Mouse (Mus musculus) bone marrow, adult 2 months (tissue): ENCODE measurements around the gene Slc30a2. TPM values are rescaled to one million over a fixed set of nuclear protein-coding genes. Genes with fewer than 3 reads are reported as not detected.
A peak's percentile ranks its signal among the peaks of the same experiment; 100 is the strongest.

Experiments
- H3K27ac ChIP-seq: fragments of 200-500 bp; 2 replicates; pipeline ENCODE4 v1.5.1; 2012; ENCODE audit warnings: low read depth, mild to moderate bottlenecking, control low read depth, inconsistent platforms, low read length; ENCODE audit not compliant: control insufficient read depth, poor library complexity, insufficient read depth
- H3K4me1 ChIP-seq: fragments of 200-500 bp; 2 replicates; pipeline ENCODE4 v1.6.1; 2011; ENCODE audit warnings: low read length; ENCODE audit not compliant: control insufficient read depth, insufficient read depth
- H3K4me3 ChIP-seq: fragments of 200-500 bp; replicated peaks from 2 replicates; pipeline ENCODE3; 2011; ENCODE audit warnings: mild to moderate bottlenecking, low read depth, low read length, control low read depth; ENCODE audit not compliant: control insufficient read depth
- CTCF ChIP-seq: fragments of 200-500 bp; IDR thresholded peaks from 2 replicates; pipeline ENCODE4 v1.5.1; 2011; ENCODE audit warnings: low read length, control low read depth; ENCODE audit not compliant: control insufficient read depth, insufficient read depth
- POLR2A ChIP-seq: fragments of 200-500 bp; IDR thresholded peaks from 2 replicates; pipeline ENCODE4 v1.6.1; 2011; ENCODE audit warnings: low read depth, mild to moderate bottlenecking, control low read depth, low read length, borderline replicate concordance; ENCODE audit not compliant: control insufficient read depth
- WGBS: fragments of 180-500 bp; shearing (Covaris S2); methylation state at CpG from one replicate; pipeline ENCODE4 v1.1.7; 2018; 5-methylcytosine and 5-hydroxymethylcytosine counted together
- polyA plus RNA-seq: library from polyadenylated mRNA; stranded (reverse); fragments of >200 nt; gene quantifications from 2 replicates; pipeline ENCODE4 v1.2.4, GENCODE M21; 2011; ENCODE audit warnings: low replicate concordance; ENCODE audit not compliant: missing spikeins, insufficient read depth, insufficient read length

Slc30a2 gene
- polyA plus RNA-seq, 1 experiment = 4.0 TPM

DNA sequence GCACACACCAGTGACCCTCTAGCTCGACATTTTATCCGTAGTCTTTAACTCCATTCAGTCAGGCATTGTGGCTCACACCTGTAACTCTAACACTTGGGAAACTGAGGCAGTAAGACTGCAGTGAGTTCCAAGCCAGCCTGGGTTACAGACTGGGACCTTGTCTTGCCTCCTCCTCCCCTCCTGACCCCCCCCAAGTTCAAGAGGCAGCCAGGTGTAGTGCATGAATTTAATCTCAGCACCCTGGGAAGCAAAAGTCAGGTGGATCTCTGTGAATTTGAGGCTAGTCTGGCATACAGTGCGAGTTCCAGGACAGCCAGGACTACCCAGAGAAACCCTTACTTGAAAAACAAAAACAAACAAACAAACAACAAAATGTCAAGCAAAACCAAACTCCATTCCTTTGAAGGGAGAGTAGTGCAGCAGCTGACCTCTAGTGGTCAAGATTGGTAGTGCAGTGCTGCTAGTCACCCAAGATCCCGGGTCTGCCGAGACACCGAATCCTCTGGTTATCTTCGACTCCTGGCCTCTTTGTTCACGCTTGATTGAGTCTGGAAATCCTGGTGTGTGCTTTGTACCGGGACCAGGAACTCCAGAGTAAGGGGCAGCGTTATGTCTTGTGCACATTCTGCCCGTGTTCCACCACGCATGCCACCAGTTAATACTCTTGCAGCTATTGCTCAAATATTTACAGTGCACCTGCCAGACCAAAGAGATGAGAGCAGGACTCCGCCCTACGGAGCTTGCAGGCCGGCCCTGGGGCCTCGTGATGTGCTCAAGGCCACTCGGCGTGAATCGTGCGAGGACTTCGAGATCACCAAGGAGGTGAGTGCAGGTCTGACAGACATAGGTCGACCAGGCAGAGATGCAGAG is 13.8 kb downstream of the Slc30a2 start:
- no peak overlapping the region for H3K4me3 ChIP-seq
- no peaks in the 10 kb centered on the region for H3K4me1 ChIP-seq
- 27% methylated on average over 22 of the region's 22 CpGs for WGBS
- no peak overlapping the region for H3K27ac ChIP-seq
- TF ChIP-seq CTCF = peak; percentile 82
- TF ChIP-seq POLR2A = no peak

DNA sequence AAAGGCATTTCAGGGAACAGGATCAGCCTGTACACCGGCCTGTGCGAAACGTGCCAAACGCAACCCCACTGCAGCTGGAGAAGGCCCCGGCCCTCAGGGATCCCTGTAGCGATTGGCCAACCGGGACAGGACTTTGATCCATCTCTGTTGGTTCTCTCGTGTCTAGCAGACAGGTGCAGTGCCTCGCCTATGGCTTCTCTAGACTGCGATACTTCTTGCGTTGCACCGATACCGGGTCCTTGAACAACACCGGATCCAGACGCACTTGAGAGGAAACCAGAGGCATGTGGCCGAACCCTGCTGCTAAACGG is 14.4 kb downstream of the Slc30a2 start:
- Histone ChIP-seq H3K4me3 (no peak overlapping the region), H3K27ac (no peak overlapping the region), H3K4me1 (no peaks in the 10 kb centered on the region)
- 26% methylated on average over 17 of the region's 17 CpGs for WGBS
- TF ChIP-seq CTCF (no peak), POLR2A (no peak)

DNA sequence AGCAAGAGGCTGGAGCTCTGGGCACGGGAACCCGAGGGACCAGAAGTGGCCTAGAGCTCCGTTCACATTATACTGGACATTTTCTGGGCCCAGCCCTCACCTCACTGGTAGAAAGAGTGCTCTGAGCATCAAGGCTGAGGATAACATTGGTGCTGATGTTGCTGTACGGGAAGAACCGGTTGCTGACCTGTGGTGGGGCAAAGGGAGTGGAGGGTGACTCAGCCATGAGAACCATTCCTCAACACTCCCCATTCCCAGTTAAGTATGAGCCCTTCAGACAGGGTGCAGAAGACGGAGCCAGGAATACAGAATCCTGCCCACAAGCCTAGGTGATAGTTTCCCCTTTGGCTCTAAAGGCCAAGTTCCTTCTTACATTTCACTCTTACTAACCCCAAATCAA is 16.7 kb downstream of the Slc30a2 start:
- Histone ChIP-seq H3K4me3 (no peak overlapping the region), H3K4me1 (peaks cover 2% of the 10 kb centered on the region; the same call in 1 of the 2 replicates), H3K27ac (no peak overlapping the region)
- TF ChIP-seq POLR2A (no peak), CTCF (no peak)
- WGBS = 81% methylated on average over 6 of the region's 6 CpGs

DNA sequence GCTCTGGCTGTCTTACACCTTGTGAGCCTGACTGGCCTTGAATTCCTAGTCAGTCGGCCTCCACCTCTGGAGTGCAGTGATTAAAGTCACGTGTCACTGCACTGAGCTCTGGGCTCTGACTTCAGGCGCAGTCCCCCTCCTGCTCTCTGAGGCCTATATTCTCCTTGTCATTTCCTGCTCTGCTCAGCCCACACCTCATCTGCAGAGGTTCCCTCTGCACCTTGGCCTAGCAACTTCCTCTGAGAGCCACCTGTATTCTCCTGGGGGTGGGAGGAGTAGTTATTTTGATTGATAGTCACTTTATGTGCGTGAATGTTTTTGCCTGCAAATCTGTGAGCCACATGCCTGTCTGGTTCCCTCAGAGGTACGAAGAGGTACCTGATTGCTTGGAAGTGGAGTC is 18.2 kb downstream of the Slc30a2 start:
- no peak overlapping the region for H3K27ac ChIP-seq
- WGBS = 11% methylated on average over 5 of the region's 5 CpGs

DNA sequence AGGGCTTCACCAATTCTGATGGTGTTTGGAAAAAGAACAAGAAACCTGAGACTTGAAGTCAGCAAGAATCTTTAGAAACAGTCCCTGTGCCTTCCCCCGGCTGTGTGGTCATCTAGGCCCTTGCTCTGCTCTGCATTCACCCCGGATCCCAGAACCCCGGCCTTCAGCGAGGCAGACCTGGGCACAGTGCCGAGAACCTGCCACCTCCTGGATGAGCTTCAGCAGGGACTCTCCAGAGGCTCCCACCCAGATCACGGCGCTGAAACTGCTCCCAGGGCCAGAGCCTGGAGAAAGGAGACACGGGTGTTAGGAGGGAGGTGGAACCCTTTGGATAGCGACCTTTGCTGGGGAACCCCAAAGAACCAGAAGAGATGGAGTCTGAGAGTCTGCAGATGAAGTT is 19.1 kb downstream of the Slc30a2 start:
- peak overlapping the region; percentile 17; the same call in 1 of the 2 replicates for H3K27ac ChIP-seq
- WGBS = 31% methylated on average over 9 of the region's 9 CpGs
- peaks cover 2% of the 10 kb centered on the region; the same call in 1 of the 2 replicates for H3K4me1 ChIP-seq
- H3K4me3 ChIP-seq = no peak overlapping the region
- no peak for TF ChIP-seq CTCF
- TF ChIP-seq POLR2A = no peak

More for the DNA sequence above, 18.2 kb downstream of the Slc30a2 start:
- TF ChIP-seq POLR2A = no peak
- no peak for TF ChIP-seq CTCF
- peaks cover 2% of the 10 kb centered on the region; the same call in 1 of the 2 replicates for H3K4me1 ChIP-seq
- no peak overlapping the region for H3K4me3 ChIP-seq

DNA sequence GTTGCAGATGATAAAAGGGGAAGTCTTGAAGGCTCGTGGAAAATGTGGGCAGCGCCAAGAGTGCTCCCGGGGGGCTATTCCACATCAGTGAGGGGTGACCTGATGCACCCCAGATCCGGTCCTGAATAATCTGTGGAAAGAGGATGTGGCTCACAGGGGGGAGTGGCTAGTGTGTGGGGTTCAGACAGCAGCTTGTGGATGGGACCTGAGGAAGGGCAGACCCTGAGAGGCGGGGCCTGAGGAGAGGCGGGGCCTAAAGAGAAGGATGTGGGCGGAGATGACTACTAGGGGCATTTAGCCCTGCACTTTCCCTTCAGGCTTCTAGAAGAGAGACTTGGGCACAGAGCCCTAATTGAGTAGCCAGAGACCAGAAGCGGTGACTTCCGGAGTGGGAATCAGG is 19.6 kb downstream of the Slc30a2 start:
- Histone ChIP-seq H3K27ac (peak overlapping the region; percentile 17; the same call in 1 of the 2 replicates), H3K4me3 (no peak overlapping the region), H3K4me1 (peaks cover 2% of the 10 kb centered on the region; the same call in 1 of the 2 replicates)
- WGBS = under 1% methylated on average over 9 of the region's 9 CpGs
- TF ChIP-seq POLR2A (no peak), CTCF (no peak)

DNA sequence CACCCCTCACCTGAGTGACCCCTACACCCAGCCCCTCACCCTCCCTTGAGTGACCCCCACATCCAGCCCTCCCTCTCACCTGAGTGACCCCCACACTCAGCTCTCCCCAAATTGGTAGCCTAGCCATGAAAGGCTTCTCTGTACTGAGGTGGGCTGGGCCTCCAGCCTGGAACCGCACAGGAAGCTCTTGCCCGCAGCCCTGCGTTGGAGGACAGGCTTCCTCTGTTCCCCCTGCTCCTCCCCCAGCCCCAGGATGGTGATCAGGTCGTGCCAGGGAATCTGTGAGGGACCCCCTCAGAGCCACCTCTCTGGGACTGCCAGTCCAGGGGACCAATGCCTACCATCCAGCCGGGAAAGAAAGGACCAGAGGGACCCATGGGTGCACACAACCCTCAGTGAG is 22.3 kb downstream of the Slc30a2 start:
- TF ChIP-seq POLR2A = no peak
- 11% methylated on average over 5 of the region's 5 CpGs for WGBS
- Histone ChIP-seq H3K4me3 (no peak overlapping the region), H3K27ac (no peak overlapping the region), H3K4me1 (peaks cover 2% of the 10 kb centered on the region; the same call in 1 of the 2 replicates)

DNA sequence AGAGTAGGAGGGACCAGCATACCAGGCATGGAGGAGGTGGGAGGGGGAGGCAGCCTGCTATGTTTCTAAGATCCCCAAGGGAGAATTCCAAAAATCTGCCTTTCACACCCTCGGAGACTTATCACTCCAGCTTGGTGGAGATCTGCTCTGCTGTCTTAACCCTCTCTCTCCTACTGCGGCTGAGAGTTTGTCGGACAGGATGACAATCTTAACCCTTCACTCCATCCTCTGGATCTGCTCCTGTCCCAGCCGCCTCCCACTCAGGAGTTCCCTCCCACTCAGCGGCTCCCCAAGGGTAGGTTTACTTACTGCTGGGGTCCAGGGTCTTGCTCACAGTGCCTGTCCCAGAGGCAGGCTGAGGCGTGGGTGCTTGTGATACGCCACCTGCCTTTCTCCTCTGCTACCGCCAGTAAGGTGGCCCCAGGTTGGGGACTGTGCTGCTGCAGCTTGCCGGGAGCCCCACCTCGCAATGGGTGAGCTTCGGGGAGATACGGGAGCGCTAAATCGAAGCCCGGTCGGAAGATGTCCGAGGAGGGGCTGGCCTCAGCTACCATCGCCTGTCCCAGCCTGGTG is 27.8 kb downstream of the Slc30a2 start:
- Histone ChIP-seq H3K4me3 (no peak overlapping the region), H3K4me1 (peaks cover 4% of the 10 kb centered on the region), H3K27ac (no peak overlapping the region)
- TF ChIP-seq CTCF = no peak
- no peak for TF ChIP-seq POLR2A
- WGBS = 9% methylated on average over 18 of the region's 18 CpGs

DNA sequence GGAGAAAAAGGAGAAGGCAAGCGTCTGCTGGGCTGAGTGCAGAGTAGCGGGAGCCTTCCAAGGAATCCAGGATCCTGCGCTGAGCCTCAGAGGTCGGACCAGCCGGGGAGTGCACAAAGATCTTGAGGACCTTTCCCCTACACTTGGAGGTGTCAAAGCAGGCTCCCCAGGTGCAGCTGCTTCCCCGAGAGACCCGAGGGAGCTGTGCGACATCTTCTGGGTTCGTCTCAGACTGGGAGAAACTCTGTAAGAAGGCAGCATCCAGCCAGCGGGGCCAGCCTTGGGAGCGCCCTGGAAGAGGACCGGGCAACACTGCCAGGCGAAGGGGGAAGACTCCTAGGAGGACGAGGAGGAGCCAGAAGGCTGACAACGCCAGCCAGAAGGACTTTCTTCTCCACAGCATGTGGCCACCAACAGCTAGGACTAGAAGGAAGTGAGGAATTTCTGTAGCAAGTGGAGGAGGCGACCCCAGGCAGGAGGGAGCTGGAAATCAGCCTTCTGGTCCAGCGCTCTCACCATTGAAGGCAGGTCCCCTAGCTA is 28.4 kb downstream of the Slc30a2 start:
- no peak for TF ChIP-seq CTCF
- TF ChIP-seq POLR2A = no peak
- H3K4me1 ChIP-seq = peaks cover 4% of the 10 kb centered on the region
- 1% methylated on average over 17 of the region's 17 CpGs for WGBS
- no peak overlapping the region for H3K4me3 ChIP-seq
- no peak overlapping the region for H3K27ac ChIP-seq
